Mouse (Mus musculus) gastrocnemius, postnatal 14 days (tissue): ENCODE measurements around the gene Trp63. TPM values are rescaled to one million over a fixed set of nuclear protein-coding genes. Genes with fewer than 3 reads are reported as not detected.

Experiments
- DNase-seq: peaks from one replicate; pipeline ENCODE4 v3.0.0; 2021; ENCODE audit warnings: mixed read lengths
- intact Hi-C: fragments of 180-260 bp; cut with DNase I; formaldehyde crosslinking; loops from one replicate; pipeline ENCODE4 v1.15.1; 2025; ENCODE audit warnings: low total_unique reads
- total RNA-seq, 2 experiments: library from RNA; stranded (reverse); gene quantifications; 2 replicates each; pipeline ENCODE4 v1.2.3; 2021

The Trp63 gene
- total RNA-seq, 2 experiments from 2014 or later = 10.7 to 13.0 TPM

- DNase-seq = no peak
Observed at GRCm38 (mm10) chr16:25765549-25765948, 82.0 kb downstream of the Trp63 start.

GRCm38 (mm10) chr16:25774611-25775010 is 91.0 kb downstream of the Trp63 start:
- no peak for DNase-seq
- intact Hi-C loops = no loop called here

More at GRCm38 (mm10) chr16:25765549-25765948, 82.0 kb downstream of the Trp63 start:
- intact Hi-C loops = no loop called here

- DNase-seq = no peak
- intact Hi-C loops = no loop called here
Observed at GRCm38 (mm10) chr16:25777501-25777900, 93.9 kb downstream of the Trp63 start.

GRCm38 (mm10) chr16:25779964-25780363 is 96.4 kb downstream of the Trp63 start:
- intact Hi-C loops = no loop called here
- DNase-seq = no peak

GRCm38 (mm10) chr16:25784246-25784645 is 100.7 kb downstream of the Trp63 start:
- intact Hi-C loops = no loop called here
- no peak for DNase-seq

- intact Hi-C loops = no loop called here
- DNase-seq = no peak
Observed at GRCm38 (mm10) chr16:25786457-25786856, 102.9 kb downstream of the Trp63 start.

GRCm38 (mm10) chr16:25792640-25793266 is 109.2 kb downstream of the Trp63 start:
- intact Hi-C loops = no loop called here
- no peak for DNase-seq

- intact Hi-C loops = no loop called here
Observed at GRCm38 (mm10) chr16:25797732-25798294, 114.2 kb downstream of the Trp63 start.

GRCm38 (mm10) chr16:25799618-25800017 is 116.1 kb downstream of the Trp63 start:
- no peak for DNase-seq
- intact Hi-C loops = no loop called here

More at GRCm38 (mm10) chr16:25797732-25798294, 114.2 kb downstream of the Trp63 start:
- DNase-seq = no peak

- intact Hi-C loops = no loop called here
- no peak for DNase-seq
Observed at GRCm38 (mm10) chr16:25804955-25805354, 121.4 kb downstream of the Trp63 start.

- no peak for DNase-seq
- intact Hi-C loops = no loop called here
Observed at GRCm38 (mm10) chr16:25807116-25807515, 123.6 kb downstream of the Trp63 start.

GRCm38 (mm10) chr16:25817753-25818624 is 134.4 kb downstream of the Trp63 start:
- intact Hi-C loops = no loop called here

GRCm38 (mm10) chr16:25826016-25826415 is 142.5 kb downstream of the Trp63 start:
- peak; percentile 43 for DNase-seq
- intact Hi-C loops = no loop called here

More at GRCm38 (mm10) chr16:25817753-25818624, 134.4 kb downstream of the Trp63 start:
- no peak for DNase-seq

GRCm38 (mm10) chr16:25832576-25832975 is 149.0 kb downstream of the Trp63 start:
- intact Hi-C loops = no loop called here
- DNase-seq = no peak

- intact Hi-C loops = no loop called here
Observed at GRCm38 (mm10) chr16:25835301-25835700, 151.7 kb downstream of the Trp63 start.

GRCm38 (mm10) chr16:25835723-25836122 is 152.2 kb downstream of the Trp63 start:
- intact Hi-C loops = no loop called here
- no peak for DNase-seq

More at GRCm38 (mm10) chr16:25835301-25835700, 151.7 kb downstream of the Trp63 start:
- no peak for DNase-seq

- intact Hi-C loops = no loop called here
- no peak for DNase-seq
Observed at GRCm38 (mm10) chr16:25842996-25843395, 159.4 kb downstream of the Trp63 start.

GRCm38 (mm10) chr16:25843625-25844024 is 160.1 kb downstream of the Trp63 start:
- no peak for DNase-seq
- intact Hi-C loops = no loop called here

GRCm38 (mm10) chr16:25846611-25847010 is 163.0 kb downstream of the Trp63 start:
- no peak for DNase-seq
- intact Hi-C loops = no loop called here

- intact Hi-C loops = no loop called here
- no peak for DNase-seq
Observed at GRCm38 (mm10) chr16:25848474-25848873, 164.9 kb downstream of the Trp63 start.
